Mouse (Mus musculus) adrenal gland, adult 18-20 months (tissue): ENCODE measurements around the gene Cspg4. TPM values are rescaled to one million over a fixed set of nuclear protein-coding genes. Genes with fewer than 3 reads are reported as not detected.
A peak's percentile ranks its signal among the peaks of the same experiment; 100 is the strongest.

Experiments
- DNase-seq, 2 experiments: peaks; one replicate each; pipeline ENCODE4 v3.0.0; 2021 to 2022; ENCODE audit warnings: low spot score in 2 of 2
- total RNA-seq, 2 experiments: library from RNA; stranded (reverse); gene quantifications; 1 replicate in 1 of 2; 2 replicates in 1 of 2; pipeline ENCODE4 v1.2.3; 2021

Cspg4 gene
- total RNA-seq, 2 experiments from 2014 or later: 7.3 to 19.1 TPM

DNA sequence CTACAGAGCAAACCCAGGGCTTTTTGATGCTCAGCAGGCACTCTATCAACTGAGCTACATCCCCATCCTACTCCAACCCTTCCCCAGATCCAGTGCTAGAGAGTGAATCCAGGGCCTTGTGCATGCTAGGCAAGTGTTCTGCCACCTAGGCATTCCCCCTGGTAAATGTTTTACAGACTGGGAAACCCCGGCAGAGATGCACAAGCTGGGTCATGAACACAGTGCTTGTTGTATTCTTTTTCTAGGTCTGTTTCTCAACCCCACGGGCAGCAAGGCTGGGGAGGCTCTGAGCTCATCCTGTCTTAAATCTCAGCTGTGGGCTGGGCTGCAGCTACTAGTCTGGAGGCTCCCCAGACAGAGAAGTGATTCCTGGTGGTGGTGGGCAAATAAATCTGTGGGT lies 2.0 kb upstream of the Cspg4 start:
- no peak for DNase-seq

DNA sequence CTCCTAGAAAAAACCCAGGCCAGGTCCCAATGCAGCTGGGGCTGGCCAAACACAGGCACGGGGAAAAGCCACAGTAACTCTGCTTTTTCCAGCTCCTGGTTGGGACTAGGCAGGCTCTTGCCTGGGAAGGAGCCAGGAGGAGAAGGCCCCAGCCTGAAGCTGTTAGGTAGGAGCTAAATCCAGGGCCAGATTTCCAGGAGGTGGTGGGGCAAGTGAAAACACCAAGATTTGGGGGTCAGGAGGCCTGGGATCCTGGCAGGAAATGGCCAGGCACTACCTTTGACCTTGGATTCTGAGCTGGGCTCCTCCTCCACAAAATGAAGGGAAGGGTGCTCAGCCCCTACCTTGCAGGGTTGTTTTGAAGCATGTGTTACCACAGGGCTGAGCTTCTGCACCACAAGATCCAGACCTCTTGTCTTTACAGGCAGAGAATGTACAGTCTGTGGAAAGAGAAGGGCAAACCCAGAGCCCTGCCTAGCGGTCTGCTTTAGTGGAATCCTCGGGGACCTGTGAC lies 560 bp upstream of the Cspg4 start, which contains the start of gene Odf3l1:
TSS of gene Odf3l1 (minus strand) at position 464 of the 514 bp plus-strand sequence.
- DNase-seq: no peak

DNA sequence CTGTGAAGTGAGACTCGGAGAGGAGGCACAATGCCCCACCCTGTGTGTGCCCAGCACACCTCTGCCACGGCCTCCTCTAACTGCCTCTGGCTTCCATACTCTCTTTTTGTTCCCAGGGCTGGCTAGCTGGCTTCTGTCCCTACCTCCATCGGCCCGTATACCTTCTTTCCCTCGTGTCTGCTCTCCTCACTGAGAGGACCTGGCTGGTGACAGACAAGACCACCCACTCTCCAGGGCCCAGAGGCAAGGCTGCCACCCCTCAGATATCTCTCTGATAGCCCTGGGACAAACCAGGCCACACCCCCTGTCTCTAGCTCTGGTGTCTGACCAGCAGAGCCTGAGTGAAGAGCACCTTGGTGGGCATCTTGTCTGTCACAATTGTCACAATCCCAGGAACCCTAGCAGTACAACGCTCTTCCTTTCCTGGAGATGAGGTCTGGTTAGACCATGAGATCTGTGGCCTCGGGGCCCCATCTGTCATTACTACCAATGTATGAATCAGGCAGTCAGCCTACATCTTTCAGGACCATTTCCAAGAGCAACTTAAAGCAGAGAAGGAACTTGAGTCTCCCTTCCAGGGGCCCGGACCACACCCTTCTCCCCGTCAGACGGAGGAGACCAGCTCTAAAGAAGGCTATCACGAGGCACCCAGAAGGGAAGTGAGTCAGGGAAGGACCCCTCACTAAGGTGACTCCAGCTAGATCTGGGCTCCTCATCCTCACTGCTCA lies 1.0 kb downstream of the Cspg4 start:
- no peak for DNase-seq

DNA sequence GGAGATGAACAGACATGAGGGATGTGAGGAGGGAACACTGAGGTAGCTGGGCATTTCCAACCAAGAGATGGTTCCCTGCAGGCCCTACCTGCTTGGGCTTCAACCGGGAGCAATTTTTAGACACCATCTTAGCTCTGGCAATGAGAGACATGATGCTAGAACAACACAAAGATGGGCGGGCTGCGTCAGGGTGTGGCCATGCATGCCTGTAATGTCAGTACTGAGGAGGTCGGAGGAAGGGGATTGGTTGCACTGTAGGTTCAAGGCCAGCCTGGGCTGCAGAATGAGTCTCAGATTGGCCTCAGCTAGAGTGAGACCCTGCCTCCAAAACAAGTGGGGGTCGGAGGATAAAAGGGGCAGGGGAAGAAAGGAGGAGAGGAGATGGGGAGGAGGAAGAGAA lies 1.6 kb downstream of the Cspg4 start:
- no peak for DNase-seq

DNA sequence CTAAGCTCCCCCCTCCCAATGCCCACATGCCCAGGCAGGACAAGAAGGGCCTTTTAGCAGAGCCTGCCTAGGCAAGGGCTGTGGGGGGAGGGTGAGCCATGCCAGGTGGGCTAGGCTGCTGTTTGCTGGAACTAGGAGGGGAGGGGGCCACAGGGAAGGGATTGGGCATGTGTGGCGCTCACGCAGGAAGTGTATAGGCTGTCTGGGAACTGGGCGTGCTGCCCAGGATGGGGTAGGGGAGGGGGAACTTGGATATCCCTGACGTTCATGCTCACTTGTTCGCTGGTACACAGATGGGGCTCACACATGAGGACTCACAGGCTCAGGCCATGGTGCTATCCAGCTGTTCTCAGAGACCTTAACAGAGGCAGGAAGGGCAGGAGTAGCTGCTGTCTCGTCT lies 3.5 kb downstream of the Cspg4 start:
- no peak for DNase-seq

DNA sequence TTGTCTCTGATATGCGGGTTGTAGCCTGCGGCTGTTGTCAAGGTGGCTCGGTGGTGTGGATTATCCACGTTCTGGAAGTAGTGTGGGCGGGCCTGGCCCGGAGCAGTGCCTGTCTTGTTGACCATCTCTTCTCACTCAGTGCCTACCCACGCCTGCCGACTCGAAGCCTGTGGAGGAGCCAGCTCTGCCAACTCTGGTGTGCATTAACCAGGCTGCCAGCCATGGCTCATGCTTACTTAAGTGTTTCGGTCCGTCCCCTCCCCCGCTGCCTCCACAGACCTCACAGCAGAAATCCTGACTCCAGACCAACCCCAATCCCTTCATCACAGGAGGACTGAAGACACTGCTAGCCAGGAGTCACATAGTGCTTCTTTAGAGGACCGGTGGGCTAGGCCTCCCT lies 4.7 kb downstream of the Cspg4 start:
- DNase-seq: no peak

DNA sequence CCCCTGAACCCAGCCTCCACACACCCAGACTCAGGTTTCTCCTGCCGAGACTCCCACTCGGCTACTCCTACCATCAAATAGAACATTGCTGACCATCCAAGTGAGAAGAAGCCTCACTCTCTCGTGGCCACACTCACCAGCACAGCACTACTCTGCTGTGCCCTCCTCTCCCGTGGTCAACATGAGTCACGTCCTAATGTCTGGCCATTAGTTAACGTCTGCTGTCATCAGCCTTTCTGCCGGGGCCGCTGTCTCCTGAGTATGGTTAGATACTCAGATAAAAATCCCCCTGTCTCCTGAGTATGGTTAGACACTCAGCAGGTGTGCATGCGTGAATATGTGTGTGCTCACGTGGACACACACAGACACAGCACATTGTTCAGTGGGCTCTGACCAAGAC lies 5.9 kb downstream of the Cspg4 start:
- DNase-seq: no peak

DNA sequence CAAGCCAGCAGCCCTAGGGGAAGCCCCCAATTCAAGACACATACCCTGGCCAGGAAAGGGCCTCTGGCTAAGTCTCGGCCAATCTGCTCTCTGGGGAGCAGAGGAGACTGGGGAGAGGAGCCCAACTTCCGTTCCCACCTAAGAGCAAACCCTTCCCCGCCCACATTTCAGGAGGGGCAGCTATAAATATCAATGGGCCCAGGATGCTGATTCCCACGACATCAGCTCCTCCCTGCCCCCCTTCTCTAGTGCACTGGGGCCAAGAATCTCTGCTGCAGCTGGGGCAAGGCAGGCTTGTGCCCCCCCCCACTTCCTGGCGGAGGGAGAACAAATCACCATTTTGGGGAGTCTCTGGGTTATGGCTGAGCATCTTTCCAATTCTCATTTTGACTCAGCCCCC lies 6.4 kb downstream of the Cspg4 start:
- no peak for DNase-seq

DNA sequence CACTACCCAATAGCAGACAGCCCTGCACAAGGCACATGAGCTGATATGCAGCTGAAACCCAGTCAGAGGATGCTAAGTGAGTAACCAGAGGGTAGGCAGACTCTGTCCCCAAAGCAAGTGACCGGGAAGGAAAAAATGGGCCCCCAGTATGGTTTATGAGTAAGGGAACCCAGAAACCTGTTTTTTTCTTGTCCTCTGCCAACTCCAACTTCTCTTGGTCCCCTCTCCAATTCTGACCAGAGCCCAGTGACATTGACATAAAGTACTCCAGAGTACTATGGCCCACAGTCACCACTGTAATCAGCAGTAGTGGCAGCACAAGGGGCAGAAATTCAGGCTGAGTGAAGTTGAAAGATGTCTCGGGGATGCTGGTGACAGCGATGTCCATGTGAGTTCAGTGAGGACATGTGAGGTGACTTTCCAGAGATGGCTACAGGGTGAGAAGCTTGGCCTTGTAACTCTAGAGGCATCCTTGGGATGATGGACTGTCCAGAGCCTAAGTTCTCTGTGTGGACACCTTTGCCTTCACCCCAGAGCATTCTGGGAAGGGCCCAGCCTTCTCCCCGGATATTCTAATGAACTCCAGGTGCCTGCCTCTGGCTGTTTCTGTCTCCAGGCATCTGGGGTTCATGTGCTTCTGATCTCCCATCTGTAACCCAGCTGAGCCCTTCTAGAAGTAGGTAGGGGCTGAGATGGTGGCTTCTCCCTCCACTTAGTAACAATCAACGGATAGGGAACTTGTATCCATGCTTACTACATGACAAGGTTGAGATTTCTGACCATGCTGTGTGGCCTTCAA lies 7.5 kb downstream of the Cspg4 start:
- no peak for DNase-seq

DNA sequence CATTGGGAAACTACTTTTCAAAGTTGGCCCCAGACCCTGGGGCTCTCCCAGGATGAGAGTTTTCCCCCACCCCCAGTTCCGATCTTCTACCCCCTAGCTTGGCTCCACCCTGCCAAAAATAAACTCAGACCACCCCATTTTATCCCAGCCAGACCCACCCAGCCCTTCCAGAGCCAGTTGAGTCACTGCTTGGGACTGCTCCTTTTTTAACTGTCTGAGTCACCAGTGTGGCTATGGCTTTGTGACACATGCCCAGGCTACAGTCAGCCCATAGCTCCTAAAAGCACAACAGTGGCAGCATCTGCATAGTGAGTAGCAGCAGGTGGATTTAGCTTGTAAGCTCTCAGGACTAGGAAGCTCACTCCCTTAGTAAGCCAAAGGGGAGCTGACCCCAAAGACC lies 8.3 kb downstream of the Cspg4 start:
- DNase-seq: no peak

DNA sequence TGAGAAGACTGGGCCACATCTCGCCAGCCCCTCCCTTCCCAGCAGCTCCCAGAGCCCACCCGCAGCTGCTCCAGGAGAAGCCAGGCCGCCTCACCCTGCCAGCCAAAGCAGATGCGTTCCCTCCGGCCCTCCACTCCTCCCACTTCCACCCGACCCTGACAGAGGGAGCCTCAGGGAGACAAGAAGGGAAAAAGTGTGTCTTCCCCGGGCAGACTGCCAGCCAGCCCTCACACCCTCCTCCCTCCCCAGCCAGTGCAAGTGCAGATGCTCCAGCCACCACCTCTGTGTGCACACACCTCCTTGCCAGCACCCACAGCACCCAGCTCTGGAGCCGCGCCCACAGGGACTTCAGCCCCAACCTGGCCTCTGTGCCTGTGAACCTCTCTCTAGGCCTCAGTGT lies 12.0 kb downstream of the Cspg4 start:
- DNase-seq: no peak

DNA sequence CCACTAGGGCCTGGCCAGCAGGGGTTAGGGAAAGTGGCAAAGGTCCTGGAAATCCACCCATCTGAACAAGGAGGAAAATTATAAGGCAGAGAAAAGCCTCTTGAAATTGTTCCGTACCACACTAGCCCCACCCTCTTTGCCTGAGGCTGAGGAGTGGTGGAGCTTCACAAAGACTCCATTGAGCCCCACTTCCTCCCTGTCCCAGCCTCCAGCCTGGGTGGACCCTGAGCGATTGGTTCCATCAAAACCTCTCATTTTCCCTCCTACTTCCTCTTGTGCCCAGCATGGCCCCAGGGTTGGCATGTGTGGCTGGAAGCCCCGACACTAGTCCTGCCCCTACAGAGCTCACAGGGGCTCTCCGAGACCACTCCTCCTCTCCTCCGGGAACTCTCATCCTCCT lies 12.5 kb downstream of the Cspg4 start:
- no peak for DNase-seq

DNA sequence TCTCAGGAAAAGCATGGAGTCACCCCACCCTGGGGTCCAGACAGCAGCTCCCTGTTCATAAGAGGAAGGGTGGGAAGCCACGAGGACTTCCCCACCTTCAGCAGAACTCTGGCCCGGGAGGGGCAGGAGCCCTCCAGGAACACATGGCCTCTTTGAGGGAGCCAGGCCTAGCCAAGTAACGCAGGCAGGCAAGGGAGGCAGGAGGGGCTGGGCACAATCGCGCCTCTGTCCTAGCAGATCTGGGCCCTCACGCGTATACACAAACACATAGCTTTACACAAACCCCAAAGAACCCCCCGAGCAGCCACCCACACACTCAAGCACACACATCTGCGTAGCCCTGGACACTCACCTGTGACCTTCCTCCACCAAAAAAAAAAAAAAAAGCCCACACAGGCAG lies 16.0 kb downstream of the Cspg4 start:
- DNase-seq: no peak

DNA sequence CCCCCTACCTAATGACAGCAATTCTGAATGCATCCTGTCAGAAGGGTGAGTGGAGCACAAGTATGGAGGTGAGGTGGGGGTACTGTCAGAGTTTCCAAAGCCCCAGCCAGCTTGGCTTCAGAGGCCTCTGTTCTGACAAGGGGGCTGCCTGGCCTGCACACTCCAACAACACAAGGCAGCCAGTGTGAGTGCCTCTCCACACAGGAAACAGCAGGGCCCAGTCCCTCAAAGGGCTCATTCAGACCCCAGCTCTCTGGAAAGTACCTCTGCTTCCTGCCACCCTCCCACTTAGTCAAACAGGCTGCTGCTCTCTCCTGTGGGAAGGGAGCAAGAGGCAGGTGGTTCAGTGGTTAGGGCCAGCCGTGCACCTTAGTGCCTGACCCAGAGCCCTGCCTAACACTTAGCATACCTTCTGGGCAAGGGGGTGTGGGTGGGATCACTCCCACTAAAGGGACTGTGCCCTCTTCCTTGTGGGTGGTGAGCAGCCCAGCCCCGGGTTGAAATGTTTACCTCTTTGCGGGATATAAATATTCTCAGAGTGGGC lies 16.8 kb downstream of the Cspg4 start:
- DNase-seq: no peak

DNA sequence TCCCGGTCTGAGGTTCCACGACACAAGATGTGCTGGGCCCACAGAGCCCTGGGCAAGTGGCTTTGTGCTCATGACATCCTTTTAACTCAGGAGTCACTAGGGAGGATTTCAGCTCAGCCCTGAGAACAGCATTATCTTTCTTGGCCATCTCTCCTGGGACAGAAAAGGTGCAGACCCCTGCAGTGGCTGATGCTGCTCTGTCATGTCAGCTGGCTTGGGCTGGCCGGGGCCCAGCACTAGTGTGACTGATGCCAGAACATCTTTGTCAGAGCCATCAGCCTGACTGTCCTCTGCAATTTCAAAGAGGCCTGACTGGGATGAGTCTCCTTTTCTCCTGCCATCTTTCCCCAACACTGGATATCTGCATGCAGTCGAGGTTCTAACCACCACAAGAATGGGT lies 17.4 kb downstream of the Cspg4 start:
- no peak for DNase-seq

DNA sequence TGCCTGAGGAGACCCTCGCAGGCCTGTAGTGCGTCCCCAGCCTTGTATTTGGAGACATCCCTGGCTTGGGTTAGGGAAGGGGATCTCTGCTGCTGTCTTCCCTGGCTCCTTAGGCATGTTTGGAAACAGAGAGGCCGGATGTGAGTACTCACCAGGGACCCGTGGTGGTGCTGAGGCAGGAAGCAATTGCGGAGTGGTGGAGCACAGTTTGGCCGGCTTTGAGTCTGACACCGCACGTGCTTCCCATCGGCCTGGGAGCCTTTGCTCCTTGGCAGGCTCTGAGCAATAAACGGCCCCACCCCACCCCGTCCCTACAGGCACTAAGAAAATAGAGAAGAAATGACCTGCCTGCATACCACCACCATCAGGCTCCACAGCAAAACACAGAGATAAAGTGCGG lies 18.0 kb downstream of the Cspg4 start:
- no peak for DNase-seq

DNA sequence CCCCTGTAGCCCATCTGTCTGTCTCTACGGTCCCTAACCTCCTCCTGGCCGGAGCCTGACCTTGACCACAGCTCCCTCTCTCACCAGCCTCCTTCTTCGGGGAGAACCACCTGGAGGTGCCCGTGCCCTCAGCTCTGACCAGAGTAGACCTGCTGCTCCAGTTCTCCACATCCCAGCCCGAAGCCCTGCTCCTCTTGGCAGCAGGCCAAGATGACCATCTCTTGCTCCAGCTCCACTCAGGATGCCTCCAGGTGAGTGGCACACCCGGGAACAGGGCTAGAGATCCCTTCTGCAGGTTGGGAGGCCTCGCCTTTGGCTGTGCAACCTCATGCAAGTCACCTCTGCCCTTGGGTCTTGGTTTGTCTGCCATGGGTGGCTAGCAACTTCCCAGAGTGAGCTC lies 18.6 kb downstream of the Cspg4 start:
- DNase-seq: no peak

DNA sequence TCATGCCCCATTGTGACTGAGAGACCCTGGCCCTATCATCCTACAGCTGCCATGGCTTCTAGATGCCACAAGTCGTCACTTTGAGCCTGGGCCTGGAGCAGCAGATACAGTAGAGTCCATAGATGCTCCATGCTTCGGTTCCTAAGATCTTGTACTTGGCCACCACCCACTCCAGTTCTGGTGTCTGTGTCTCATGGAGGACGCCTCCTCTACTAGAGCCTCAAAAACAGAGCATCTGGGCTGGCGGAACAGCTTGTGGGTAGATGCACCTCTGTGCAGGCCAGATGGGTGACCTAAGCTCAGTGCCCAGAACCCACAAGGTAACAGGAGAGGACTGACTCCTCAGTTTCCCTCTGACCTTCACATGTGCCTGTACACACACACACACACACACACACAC lies 19.5 kb downstream of the Cspg4 start:
- DNase-seq: no peak

DNA sequence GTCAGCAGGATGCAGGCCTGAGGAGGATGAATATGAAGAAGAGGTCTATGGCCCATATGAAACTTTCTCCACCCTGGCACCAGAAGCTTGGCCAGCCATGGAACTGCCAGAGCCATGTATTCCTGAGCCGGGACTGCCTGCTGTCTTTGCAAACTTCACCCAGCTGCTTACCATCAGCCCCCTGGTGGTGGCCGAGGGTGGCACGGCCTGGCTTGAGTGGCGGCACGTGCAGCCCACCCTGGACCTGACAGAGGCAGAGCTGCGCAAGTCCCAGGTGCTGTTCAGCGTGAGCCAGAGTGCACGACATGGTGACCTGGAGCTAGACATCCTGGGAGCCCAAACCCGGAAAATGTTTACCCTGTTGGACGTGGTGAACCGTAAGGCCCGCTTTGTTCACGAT lies 21.3 kb downstream of the Cspg4 start:
- no peak for DNase-seq

DNA sequence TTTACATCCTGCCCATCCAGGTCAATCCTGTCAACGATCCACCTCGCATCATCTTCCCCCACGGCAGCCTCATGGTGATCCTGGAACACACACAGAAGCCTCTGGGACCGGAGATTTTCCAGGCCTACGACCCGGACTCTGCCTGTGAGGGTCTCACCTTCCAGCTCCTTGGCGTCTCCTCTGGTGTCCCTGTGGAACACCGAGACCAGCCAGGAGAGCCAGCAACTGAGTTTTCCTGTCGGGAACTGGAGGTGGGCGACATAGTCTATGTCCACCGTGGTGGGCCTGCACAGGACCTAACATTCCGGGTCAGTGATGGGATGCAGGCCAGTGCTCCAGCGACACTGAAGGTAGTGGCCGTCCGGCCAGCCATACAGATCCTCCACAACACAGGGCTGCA lies 21.8 kb downstream of the Cspg4 start:
- DNase-seq: no peak

DNA sequence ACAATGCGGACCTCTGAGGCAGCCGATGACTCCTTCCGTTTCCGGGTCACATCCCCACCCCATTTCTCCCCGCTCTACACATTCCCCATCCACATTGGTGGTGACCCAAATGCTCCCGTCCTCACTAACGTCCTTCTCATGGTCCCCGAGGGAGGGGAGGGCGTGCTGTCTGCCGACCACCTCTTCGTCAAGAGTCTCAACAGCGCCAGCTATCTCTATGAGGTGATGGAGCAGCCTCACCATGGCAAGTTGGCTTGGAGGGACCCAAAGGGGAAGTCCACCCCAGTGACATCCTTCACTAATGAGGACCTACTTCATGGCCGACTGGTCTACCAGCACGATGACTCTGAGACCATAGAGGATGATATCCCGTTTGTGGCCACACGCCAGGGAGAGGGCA lies 22.7 kb downstream of the Cspg4 start:
- DNase-seq: no peak

DNA sequence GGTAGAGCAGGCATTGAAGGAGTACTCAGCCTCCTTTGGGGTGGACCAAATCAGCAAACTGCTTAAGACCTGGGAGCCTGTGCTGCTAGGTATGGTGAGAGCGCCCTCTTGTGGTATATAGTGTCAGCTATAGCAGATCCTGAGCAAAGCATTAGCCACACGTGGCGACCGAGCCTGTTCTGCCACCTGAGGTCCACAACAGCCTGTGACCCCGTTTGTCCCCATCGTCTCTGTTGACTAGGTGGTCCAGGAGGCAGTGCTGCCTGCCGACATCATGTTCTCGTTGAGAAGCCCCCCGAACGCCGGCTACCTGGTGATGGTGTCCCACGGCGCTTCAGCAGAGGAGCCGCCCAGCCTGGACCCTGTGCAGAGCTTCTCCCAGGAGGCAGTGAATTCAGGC lies 25.0 kb downstream of the Cspg4 start:
- DNase-seq: peak; percentile 54 to 61
